Mouse (Mus musculus): ENCODE measurements around the gene A130010J15Rik. TPM values are rescaled to one million over a fixed set of nuclear protein-coding genes. Genes with fewer than 3 reads are reported as not detected.
A peak's percentile ranks its signal among the peaks of the same experiment; 100 is the strongest.

Gene A130010J15Rik
- polyA plus RNA-seq, 1 experiment = 4.1 TPM

GRCm38 (mm10) chr1:193129321-193129720 lies 38.5 kb upstream of the A130010J15Rik start:
- TF ChIP-seq CEBPB (IDR thresholded peaks at IDR 0.05; ENCODE audit: low read depth) (no peak), CTCF (IDR thresholded peaks at IDR 0.05; ENCODE audit: control insufficient read depth, insufficient read depth, insufficient read length) (no peak), MYOG (IDR thresholded peaks at IDR 0.05; ENCODE audit: control insufficient read depth, extremely low read depth, insufficient read length) (no peak), FOSL1 (IDR thresholded peaks at IDR 0.05; ENCODE audit: insufficient read depth, low read length, poor library complexity, severe bottlenecking) (no peak), MAX (IDR thresholded peaks at IDR 0.05) (no peak), MYOD1 (IDR thresholded peaks at IDR 0.05; ENCODE audit: control insufficient read depth, insufficient read length, low read depth) (no peak), USF1 (IDR thresholded peaks at IDR 0.05; ENCODE audit: low read depth) (no peak)
- H3ac ChIP-seq (ENCODE audit: control insufficient read depth, insufficient read length, low read depth) = peak overlapping the region; percentile 83
- no peaks in the 10 kb centered on the region for H3K27me3 ChIP-seq (ENCODE audit: control insufficient read depth, insufficient read depth, insufficient read length)
- peaks cover 24% of the 10 kb centered on the region for H3K79me3 ChIP-seq (ENCODE audit: low read depth)
- peak overlapping the region; percentile 95 for H3K4me3 ChIP-seq (ENCODE audit: insufficient read depth, poor library complexity, severe bottlenecking)
- peaks cover 32% of the 10 kb centered on the region for H3K36me3 ChIP-seq (ENCODE audit: control insufficient read depth, insufficient read depth)
- H3K79me2 ChIP-seq (ENCODE audit: control insufficient read depth, insufficient read depth) = peaks cover 55% of the 10 kb centered on the region

GRCm38 (mm10) chr1:193129786-193130455 lies 37.9 kb upstream of the A130010J15Rik start, which contains the start of gene Diexf:
Gene Diexf, minus strand, starts transcription at chr1:193130272.
- peaks cover 49% of the 10 kb centered on the region for H3K79me2 ChIP-seq (ENCODE audit: control insufficient read depth, insufficient read depth)
- no peaks in the 10 kb centered on the region for H3K27me3 ChIP-seq (ENCODE audit: control insufficient read depth, insufficient read depth, insufficient read length)
- H3K4me3 ChIP-seq (ENCODE audit: insufficient read depth, poor library complexity, severe bottlenecking) = peak within 1 kb of the TSS; percentile 95

GRCm38 (mm10) chr1:193130456-193130825 lies 37.4 kb upstream of the A130010J15Rik start:
- Histone ChIP-seq H3K79me2 (ENCODE audit: control insufficient read depth, insufficient read depth) (peaks cover 44% of the 10 kb centered on the region), H3K79me3 (ENCODE audit: low read depth) (peaks cover 22% of the 10 kb centered on the region), H3K4me3 (ENCODE audit: insufficient read depth, poor library complexity, severe bottlenecking) (peak overlapping the region; percentile 95), H3K27me3 (ENCODE audit: control insufficient read depth, insufficient read depth, insufficient read length) (no peaks in the 10 kb centered on the region), H3ac (ENCODE audit: control insufficient read depth, insufficient read length, low read depth) (no peak overlapping the region), H3K36me3 (ENCODE audit: control insufficient read depth, insufficient read depth) (peaks cover 22% of the 10 kb centered on the region)
- TF ChIP-seq CTCF (IDR thresholded peaks at IDR 0.05; ENCODE audit: control insufficient read depth, insufficient read depth, insufficient read length) (no peak), MYOG (IDR thresholded peaks at IDR 0.05; ENCODE audit: control insufficient read depth, extremely low read depth, insufficient read length) (no peak)

More at GRCm38 (mm10) chr1:193129786-193130455, 37.9 kb upstream of the A130010J15Rik start, which contains the start of gene Diexf:
- Histone ChIP-seq H3K36me3 (ENCODE audit: control insufficient read depth, insufficient read depth) (peaks cover 27% of the 10 kb centered on the region), H3ac (ENCODE audit: control insufficient read depth, insufficient read length, low read depth) (peak within 1 kb of the TSS; percentile 83), H3K79me3 (ENCODE audit: low read depth) (peaks cover 24% of the 10 kb centered on the region)
- TF ChIP-seq MAX (IDR thresholded peaks at IDR 0.05) (peak; percentile 97), FOSL1 (IDR thresholded peaks at IDR 0.05; ENCODE audit: insufficient read depth, low read length, poor library complexity, severe bottlenecking) (no peak), CTCF (IDR thresholded peaks at IDR 0.05; ENCODE audit: control insufficient read depth, insufficient read depth, insufficient read length) (peak; percentile 90), USF1 (IDR thresholded peaks at IDR 0.05; ENCODE audit: low read depth) (peak; percentile 45)

- no peak for TF ChIP-seq MYOG (IDR thresholded peaks at IDR 0.05; ENCODE audit: control insufficient read depth, extremely low read depth, insufficient read length)
- no peak for TF ChIP-seq USF1 (IDR thresholded peaks at IDR 0.05; ENCODE audit: low read depth)
- TF ChIP-seq MYOD1 (IDR thresholded peaks at IDR 0.05; ENCODE audit: control insufficient read depth, insufficient read length, low read depth) = no peak
- TF ChIP-seq CEBPB (IDR thresholded peaks at IDR 0.05; ENCODE audit: low read depth) = no peak
- TF ChIP-seq MAX (IDR thresholded peaks at IDR 0.05) = no peak
- no peak for TF ChIP-seq CTCF (IDR thresholded peaks at IDR 0.05; ENCODE audit: control insufficient read depth, insufficient read depth, insufficient read length)
- TF ChIP-seq FOSL1 (IDR thresholded peaks at IDR 0.05; ENCODE audit: insufficient read depth, low read length, poor library complexity, severe bottlenecking) = no peak
- Histone ChIP-seq H3ac (ENCODE audit: control insufficient read depth, insufficient read length, low read depth) (no peak overlapping the region), H3K27me3 (ENCODE audit: control insufficient read depth, insufficient read depth, insufficient read length) (no peaks in the 10 kb centered on the region), H3K79me3 (ENCODE audit: low read depth) (peaks cover 21% of the 10 kb centered on the region), H3K36me3 (ENCODE audit: control insufficient read depth, insufficient read depth) (peaks cover 21% of the 10 kb centered on the region), H3K79me2 (ENCODE audit: control insufficient read depth, insufficient read depth) (peaks cover 41% of the 10 kb centered on the region), H3K4me3 (ENCODE audit: insufficient read depth, poor library complexity, severe bottlenecking) (no peak overlapping the region)
Measured at GRCm38 (mm10) chr1:193130839-193131238, 37.0 kb upstream of the A130010J15Rik start.

GRCm38 (mm10) chr1:193131311-193131948 lies 36.4 kb upstream of the A130010J15Rik start:
- Histone ChIP-seq H3ac (ENCODE audit: control insufficient read depth, insufficient read length, low read depth) (no peak overlapping the region), H3K4me3 (ENCODE audit: insufficient read depth, poor library complexity, severe bottlenecking) (no peak overlapping the region), H3K27me3 (ENCODE audit: control insufficient read depth, insufficient read depth, insufficient read length) (no peaks in the 10 kb centered on the region), H3K36me3 (ENCODE audit: control insufficient read depth, insufficient read depth) (peaks cover 18% of the 10 kb centered on the region), H3K79me2 (ENCODE audit: control insufficient read depth, insufficient read depth) (peaks cover 37% of the 10 kb centered on the region), H3K79me3 (ENCODE audit: low read depth) (peaks cover 21% of the 10 kb centered on the region)
- TF ChIP-seq FOSL1 (IDR thresholded peaks at IDR 0.05; ENCODE audit: insufficient read depth, low read length, poor library complexity, severe bottlenecking) (no peak), MYOD1 (IDR thresholded peaks at IDR 0.05; ENCODE audit: control insufficient read depth, insufficient read length, low read depth) (no peak), MYOG (IDR thresholded peaks at IDR 0.05; ENCODE audit: control insufficient read depth, extremely low read depth, insufficient read length) (no peak), USF1 (IDR thresholded peaks at IDR 0.05; ENCODE audit: low read depth) (no peak), CTCF (IDR thresholded peaks at IDR 0.05; ENCODE audit: control insufficient read depth, insufficient read depth, insufficient read length) (no peak), CEBPB (IDR thresholded peaks at IDR 0.05; ENCODE audit: low read depth) (no peak), MAX (IDR thresholded peaks at IDR 0.05) (no peak)

All from C2C12 (cell line).